Mouse (Mus musculus) erythroid progenitor cell, adult 5-6 weeks (primary cell): ENCODE data around the gene Cyp2c55. TPM values are rescaled to one million over a fixed set of nuclear protein-coding genes. Genes with fewer than 3 reads are reported as not detected.

Experiments
- ATAC-seq: replicated peaks from 2 replicates; pipeline ENCODE4 v1.8.0; 2016; ENCODE audit warnings: moderate number of reproducible peaks, mild to moderate bottlenecking, moderate TSS enrichment, inconsistent platforms; ENCODE audit not compliant: poor library complexity, low FRiP score, severe bottlenecking
- total RNA-seq, 2 experiments: library from RNA; stranded (forward) in 1 of 2; stranded (reverse) in 1 of 2; fragments of 150-400 nt in 1 of 2; fragments of 186-747, 209-891 nt in 1 of 2; gene quantifications; 2 replicates each; pipeline versions ENCODE4 v1.2.3 to v1.2.4; 2015 to 2017; ENCODE audit warnings: low replicate concordance in 2 of 2

The Cyp2c55 gene
- not detected in 2 replicates for total RNA-seq (2015; ENCODE audit: low replicate concordance)
- not detected in 2 replicates for total RNA-seq (2017; ENCODE audit: low replicate concordance)

- ATAC-seq, result no peak
These were observed at the start of gene Cyp2c55 for GRCm38 (mm10) chr19:39006715-39007114. Gene Cyp2c55, plus strand, starts transcription at chr19:39007019.

GRCm38 (mm10) chr19:38970741-38971140 is 36.1 kb upstream of the Cyp2c55 start:
- no peak for ATAC-seq

- ATAC-seq, result no peak
These were observed 34.2 kb upstream of the Cyp2c55 start for GRCm38 (mm10) chr19:38972581-38972980.

- 0 out of 2 replicates have a peak, but pooled peaks have one; percentile 19 for ATAC-seq
These were observed 33.2 kb upstream of the Cyp2c55 start for GRCm38 (mm10) chr19:38973666-38974065.

GRCm38 (mm10) chr19:38976269-38976668 is 30.6 kb upstream of the Cyp2c55 start:
- no peak for ATAC-seq

- ATAC-seq, result 0 out of 2 replicates have a peak, but pooled peaks have one; percentile 65
These were observed 24.9 kb upstream of the Cyp2c55 start for GRCm38 (mm10) chr19:38981966-38982365.

- no peak for ATAC-seq
These were observed 8.6 kb upstream of the Cyp2c55 start for GRCm38 (mm10) chr19:38998248-38998647.

- no peak for ATAC-seq
These were observed 8.1 kb upstream of the Cyp2c55 start for GRCm38 (mm10) chr19:38998676-38999075.

- ATAC-seq, result no peak
These were observed 1.7 kb upstream of the Cyp2c55 start for GRCm38 (mm10) chr19:39005132-39005531.

GRCm38 (mm10) chr19:39057928-39058327 is 51.1 kb downstream of the Cyp2c55 start:
- ATAC-seq, result no peak

- ATAC-seq, result no peak
These were observed 53.9 kb downstream of the Cyp2c55 start, which contains the start of gene Cyp2c65 for GRCm38 (mm10) chr19:39060719-39061118. Gene Cyp2c65, plus strand, starts transcription at chr19:39061015.

Other genes starting within 250 kb of the Cyp2c55 start
- gene Noc3l, start 187.8 kb upstream of the Cyp2c55 start, total RNA-seq (2015; ENCODE audit: low replicate concordance), result 4.0 and 8.0 TPM in 2 replicates
- 9.1 and 9.2 TPM in 2 replicates for gene Noc3l, start 187.8 kb upstream of the Cyp2c55 start, total RNA-seq (2017; ENCODE audit: low replicate concordance)
- gene Tbc1d12, start 170.4 kb upstream of the Cyp2c55 start, total RNA-seq (2015; ENCODE audit: low replicate concordance), result 6.5 and 9.2 TPM in 2 replicates
- gene Tbc1d12, start 170.4 kb upstream of the Cyp2c55 start, total RNA-seq (2017; ENCODE audit: low replicate concordance), result 11.9 and 13.0 TPM in 2 replicates
- 23.4 and 54.9 TPM in 2 replicates for gene Hells, start 76.1 kb upstream of the Cyp2c55 start, total RNA-seq (2015; ENCODE audit: low replicate concordance)
- gene Hells, start 76.1 kb upstream of the Cyp2c55 start, total RNA-seq (2017; ENCODE audit: low replicate concordance), result 22.5 and 36.1 TPM in 2 replicates
- not detected in 2 replicates for gene Cyp2c65, start 54.0 kb downstream of the Cyp2c55 start, total RNA-seq (2015; ENCODE audit: low replicate concordance)
- not detected in 2 replicates for gene Cyp2c65, start 54.0 kb downstream of the Cyp2c55 start, total RNA-seq (2017; ENCODE audit: low replicate concordance)
- not detected in 2 replicates for gene Cyp2c66, start 106.9 kb downstream of the Cyp2c55 start, total RNA-seq (2015; ENCODE audit: low replicate concordance)
- not detected in 2 replicates for gene Cyp2c66, start 106.9 kb downstream of the Cyp2c55 start, total RNA-seq (2017; ENCODE audit: low replicate concordance)